Mouse (Mus musculus) brain, embryonic 14.5 days (tissue): ENCODE data around the gene Jmjd8. TPM values are rescaled to one million over a fixed set of nuclear protein-coding genes. Genes with fewer than 3 reads are reported as not detected.

Experiments used
- DNase-seq: peaks from one replicate; pipeline ENCODE4 v3.0.0-alpha.2; 2011; ENCODE audit warnings: low read depth
- CTCF ChIP-seq: fragments of 200-500 bp; IDR thresholded peaks from 2 replicates; pipeline ENCODE4 v1.5.1; 2012; ENCODE audit warnings: inconsistent platforms, mild to moderate bottlenecking, moderate library complexity, borderline replicate concordance; ENCODE audit not compliant: insufficient read depth, insufficient read length; ENCODE audit errors: extremely low read depth
- POLR2A ChIP-seq: fragments of 200-500 bp; IDR thresholded peaks from 2 replicates; pipeline ENCODE4 v1.6.1; 2012; ENCODE audit warnings: mild to moderate bottlenecking, inconsistent platforms, borderline replicate concordance; ENCODE audit not compliant: poor library complexity, insufficient read depth, insufficient read length, severe bottlenecking; ENCODE audit errors: extremely low read depth
- polyA plus RNA-seq: library from polyadenylated mRNA; depleted of rRNA; stranded (reverse); fragments of >200 nt; gene quantifications from 2 replicates; pipeline ENCODE4 v1.2.3, GENCODE M21; 2012

Gene Jmjd8
- polyA plus RNA-seq, 1 experiment, result 80.0 TPM

GRCm38 (mm10) chr17:25827546-25828222, 983 bp upstream of the Jmjd8 start:
- TF ChIP-seq POLR2A (no peak), CTCF (no peak)
- no peak for DNase-seq

GRCm38 (mm10) chr17:25828223-25828594, 458 bp upstream of the Jmjd8 start:
- TF ChIP-seq POLR2A, result no peak
- TF ChIP-seq CTCF, result no peak
- no peak for DNase-seq

GRCm38 (mm10) chr17:25829558-25830017, 921 bp downstream of the Jmjd8 start:
- no peak for TF ChIP-seq POLR2A
- TF ChIP-seq CTCF, result no peak
- no peak for DNase-seq

GRCm38 (mm10) chr17:25830200-25830753, 1.6 kb downstream of the Jmjd8 start:
- TF ChIP-seq CTCF, result no peak
- no peak for TF ChIP-seq POLR2A
- DNase-seq, result no peak

GRCm38 (mm10) chr17:25830806-25831431, 2.3 kb downstream of the Jmjd8 start:
- no peak for DNase-seq
- TF ChIP-seq POLR2A, result no peak
- no peak for TF ChIP-seq CTCF

GRCm38 (mm10) chr17:25831451-25832281, 3.0 kb downstream of the Jmjd8 start:
- no peak for DNase-seq

GRCm38 (mm10) chr17:25832436-25833290, 4.0 kb downstream of the Jmjd8 start:
- peak; percentile 99 for DNase-seq
- TF ChIP-seq CTCF (no peak), POLR2A (peak; percentile 82)

More at GRCm38 (mm10) chr17:25831451-25832281, 3.0 kb downstream of the Jmjd8 start:
- TF ChIP-seq POLR2A (no peak), CTCF (no peak)

GRCm38 (mm10) chr17:25833291-25833663, 4.6 kb downstream of the Jmjd8 start, which contains the start of gene Stub1:
Gene Stub1 (minus strand): TSS chr17:25833404.
- DNase-seq, result peak; percentile 93
- TF ChIP-seq CTCF, result no peak
- no peak for TF ChIP-seq POLR2A

- DNase-seq, result no peak
- TF ChIP-seq POLR2A, result no peak
- TF ChIP-seq CTCF, result no peak
These were observed 5.4 kb downstream of the Jmjd8 start for GRCm38 (mm10) chr17:25833961-25834594.
